Mouse (Mus musculus) skeletal muscle tissue, adult 2 months (tissue): ENCODE measurements around the gene Rps19.

Experiments
- DNase-seq: peaks from one replicate; pipeline ENCODE4 v3.0.0-alpha.2; 2012; ENCODE audit warnings: low read depth, low spot score

The Rps19 gene

DNA sequence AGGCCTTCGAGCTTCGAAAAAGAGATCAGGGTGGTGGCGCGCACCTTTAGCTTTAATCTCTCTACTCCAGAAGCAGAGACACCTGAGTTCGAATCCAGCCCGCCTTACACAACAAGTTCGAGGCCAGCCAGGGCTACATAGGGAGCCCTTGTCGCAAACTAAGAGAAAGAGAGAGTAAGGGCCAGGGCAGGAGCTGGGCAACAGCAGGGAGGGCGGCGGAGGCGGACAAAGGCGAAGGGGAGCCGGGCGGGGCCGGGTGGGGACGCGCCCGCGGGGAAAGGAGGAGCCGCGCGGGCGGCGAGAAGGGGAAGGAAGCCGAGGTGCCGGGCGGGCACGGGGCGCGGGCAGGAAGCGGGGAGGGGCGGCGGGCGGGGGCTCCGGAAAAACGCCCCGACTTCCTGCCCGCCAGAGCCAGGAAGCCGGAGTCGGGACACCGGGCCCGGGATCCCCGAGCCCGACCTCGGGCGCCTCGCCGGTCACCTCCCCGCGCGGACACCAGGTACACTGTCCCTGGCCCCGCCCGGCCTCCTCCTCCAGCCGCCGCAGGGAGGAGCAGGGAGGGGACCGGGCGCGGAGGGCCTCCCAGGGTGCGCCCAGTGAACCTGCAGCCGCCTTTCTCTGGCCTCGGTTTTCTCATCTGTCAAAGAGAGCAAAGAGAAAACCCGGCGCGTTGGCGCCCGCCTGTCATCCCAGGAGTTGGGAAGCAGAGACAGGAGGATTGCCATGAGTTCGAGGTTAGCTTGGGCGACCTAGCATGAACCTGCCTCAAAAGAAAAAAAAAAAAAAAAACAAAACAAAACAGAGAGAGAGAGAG, 18.7 kb downstream of the Rps19 start, which contains the start of gene Arhgef1:
TSS of gene Arhgef1 (plus strand) at position 283 of the 814 bp plus-strand sequence.
- no peak for DNase-seq

DNA sequence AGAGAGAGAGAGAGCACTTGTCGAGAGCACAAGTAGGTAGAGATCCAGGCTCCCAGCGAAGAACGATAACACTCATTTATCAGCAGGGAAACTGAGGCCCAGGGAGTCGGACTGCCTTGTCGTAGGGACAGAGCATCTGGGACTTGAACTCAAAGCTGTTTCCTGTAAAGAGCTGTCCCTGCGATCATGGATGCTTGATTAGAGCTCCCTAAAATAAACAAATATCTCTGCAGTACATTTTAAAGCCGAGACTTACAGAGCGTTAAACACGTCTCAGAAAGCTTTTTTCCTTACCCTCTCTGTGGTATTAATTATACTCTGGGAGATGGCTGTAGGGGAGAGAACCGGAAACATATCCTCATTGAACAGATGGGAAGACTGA, 19.3 kb downstream of the Rps19 start:
- DNase-seq = no peak

DNA sequence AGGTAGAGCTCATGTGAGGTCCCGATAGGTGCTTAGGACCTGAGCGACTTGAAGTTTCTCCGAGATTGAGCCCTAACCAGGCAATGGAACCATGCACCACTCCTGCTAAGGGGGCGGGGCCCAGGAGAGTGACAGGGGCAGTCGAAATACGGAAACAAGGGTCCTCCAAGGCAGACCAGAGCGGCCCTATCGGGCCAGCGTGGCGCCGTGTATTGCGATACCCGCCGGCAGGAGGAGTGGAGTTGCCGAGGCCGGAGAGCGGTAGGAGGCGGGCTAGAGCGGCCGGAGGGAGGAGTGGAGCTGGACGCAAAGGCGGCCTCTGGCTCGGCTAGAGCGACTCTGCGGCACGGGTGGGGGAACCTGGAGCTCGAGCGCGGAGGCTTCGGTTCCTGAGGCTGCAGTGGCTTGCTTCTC, 19.9 kb downstream of the Rps19 start:
- peak; percentile 95 for DNase-seq

DNA sequence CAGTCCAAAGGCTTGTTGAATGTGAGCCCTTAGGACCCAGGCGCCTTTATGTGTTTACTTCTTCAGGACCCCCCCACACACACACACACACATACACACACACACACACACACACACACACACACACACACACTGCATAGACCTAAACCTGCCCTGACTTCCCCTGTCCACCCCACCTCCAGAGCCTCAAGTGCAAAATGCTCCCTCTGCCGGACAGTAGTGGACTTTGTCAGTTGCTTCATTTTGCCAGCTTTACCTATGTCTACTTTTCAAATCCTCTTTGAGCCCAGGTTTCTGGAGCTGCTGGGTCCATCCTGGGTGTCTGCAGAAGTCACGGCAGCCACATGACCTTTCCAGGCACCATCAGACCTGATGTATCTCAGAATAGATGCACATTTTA, 20.8 kb downstream of the Rps19 start:
- no peak for DNase-seq

DNA sequence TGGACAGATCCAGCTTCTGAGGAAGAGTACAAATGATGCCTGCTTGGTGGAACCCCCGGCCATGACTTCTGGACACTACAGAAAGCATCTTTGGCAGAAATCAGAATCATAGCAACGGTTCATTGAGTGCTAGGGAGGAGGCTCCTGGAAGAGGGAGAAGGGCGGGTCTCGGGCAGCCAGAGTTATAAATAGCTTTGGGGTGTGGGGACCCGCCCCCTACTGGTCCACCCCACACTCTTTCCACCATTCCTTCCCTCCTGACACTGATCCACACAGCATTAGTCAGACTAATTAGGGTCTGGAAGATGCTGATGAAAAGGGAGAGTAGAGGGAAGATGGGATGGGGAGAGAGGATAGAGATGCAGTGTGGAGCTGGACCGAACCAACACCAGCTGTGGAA, 22.4 kb downstream of the Rps19 start:
- DNase-seq = no peak

DNA sequence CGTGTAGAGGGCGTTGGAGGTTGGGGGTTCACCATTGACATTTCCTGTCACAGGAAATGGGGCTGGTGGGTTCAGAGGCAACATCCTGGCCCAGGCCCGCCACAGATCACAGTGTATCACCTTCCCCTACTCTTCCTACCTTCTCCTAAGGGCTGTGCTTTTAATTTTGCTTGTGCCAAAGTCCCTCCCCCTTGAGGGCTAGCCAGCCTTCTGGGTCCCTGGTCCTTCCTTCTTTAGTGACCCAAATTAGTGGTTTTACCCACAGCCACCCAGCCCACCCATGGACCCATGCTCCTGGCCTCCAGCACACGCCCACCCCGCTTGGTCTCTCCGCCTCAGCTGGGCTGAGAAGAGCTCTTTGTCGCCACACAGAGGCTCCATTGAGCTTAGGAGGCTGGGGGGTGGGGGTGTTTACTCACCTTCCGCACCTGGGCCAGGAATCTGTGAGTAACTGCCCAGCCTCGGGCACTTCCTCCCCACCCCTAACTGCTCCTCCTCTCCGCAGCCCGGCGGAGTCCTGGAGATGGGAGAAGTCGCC, 23.1 kb downstream of the Rps19 start:
- no peak for DNase-seq

DNA sequence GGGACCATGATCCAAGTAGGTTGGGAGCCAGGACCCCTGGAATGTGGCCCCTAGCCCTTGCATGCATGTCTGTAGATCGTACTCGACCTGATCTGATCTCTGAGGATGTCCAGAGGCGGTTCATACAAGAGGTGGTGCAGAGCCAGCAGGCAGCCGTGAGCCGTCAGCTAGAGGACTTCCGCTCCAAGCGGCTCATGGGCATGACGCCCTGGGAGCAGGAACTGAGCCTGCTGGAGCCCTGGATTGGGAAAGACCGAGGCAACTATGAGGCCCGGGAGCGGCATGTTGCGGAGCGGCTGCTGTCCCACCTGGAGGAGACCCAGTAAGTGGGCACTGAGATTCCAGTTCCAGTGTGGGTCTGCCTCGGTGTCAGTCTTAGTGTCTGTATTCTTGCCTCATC, 28.3 kb downstream of the Rps19 start:
- DNase-seq = no peak

DNA sequence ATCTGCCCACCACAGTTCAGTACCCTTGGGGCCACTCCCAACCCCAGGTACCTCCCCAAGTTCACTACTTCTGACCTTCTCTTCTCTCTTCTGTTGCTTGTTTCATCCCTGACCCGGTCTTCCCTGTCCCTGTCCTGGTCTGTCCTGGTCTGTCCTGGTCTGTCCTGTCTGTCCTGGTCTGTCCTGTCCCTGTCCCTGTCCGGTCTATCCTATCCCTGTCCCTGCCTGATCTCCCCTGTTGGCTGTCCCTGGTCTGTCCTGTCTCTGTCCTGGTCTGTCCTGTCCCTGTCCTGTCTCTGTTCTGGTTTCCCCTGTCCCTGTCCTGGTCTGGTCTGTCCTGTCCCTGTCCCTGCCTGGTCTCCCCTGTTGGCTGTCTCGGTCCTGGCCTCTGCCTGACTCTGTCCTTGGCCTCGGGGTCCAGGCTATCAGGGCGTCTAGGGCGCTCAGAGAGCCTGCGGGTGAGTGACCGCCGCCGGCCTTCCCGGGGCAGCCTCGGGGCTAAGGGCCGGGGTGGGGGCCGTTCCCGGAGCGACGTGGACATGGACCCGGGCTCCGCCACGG, 34.7 kb downstream of the Rps19 start:
- DNase-seq = no peak

DNA sequence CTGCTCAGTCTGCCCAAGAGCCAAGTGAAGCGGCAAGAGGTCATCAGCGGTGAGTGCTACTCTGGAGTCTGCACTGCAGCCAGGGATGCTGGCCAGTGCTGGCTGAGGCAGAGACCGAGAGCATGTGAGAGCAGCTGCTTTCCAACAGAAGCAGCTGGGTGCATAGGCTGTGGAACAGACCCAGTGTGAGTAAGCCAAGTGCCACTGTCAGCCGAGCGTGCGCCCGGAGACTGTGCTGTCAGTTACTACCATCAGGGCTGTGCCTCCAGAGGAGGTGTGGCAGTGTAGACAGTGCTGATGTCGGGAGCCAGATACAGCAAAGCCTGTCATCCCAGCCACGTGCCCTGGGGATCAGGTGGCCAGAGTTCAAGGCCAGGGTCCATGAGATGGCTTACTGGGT, 35.6 kb downstream of the Rps19 start:
- DNase-seq = peak; percentile 87

DNA sequence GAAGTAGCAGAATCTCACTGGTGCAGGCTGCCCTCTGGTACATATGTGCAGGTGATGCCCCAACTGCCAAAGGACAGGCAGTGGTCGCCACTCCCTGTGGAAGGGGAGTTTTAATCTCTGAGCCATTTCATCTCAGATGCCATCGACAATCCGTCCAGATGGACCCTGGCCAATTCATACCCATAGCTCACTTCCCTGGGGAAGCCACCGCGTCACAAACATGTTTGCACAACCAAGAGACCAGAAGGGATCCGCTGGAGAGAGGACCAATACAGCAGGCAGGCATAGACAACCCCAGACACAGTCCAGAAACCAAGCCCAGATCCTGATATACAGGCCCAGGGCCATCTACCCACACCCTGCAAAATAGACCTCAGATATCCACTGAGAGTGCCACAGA, 46.3 kb downstream of the Rps19 start:
- DNase-seq = no peak

DNA sequence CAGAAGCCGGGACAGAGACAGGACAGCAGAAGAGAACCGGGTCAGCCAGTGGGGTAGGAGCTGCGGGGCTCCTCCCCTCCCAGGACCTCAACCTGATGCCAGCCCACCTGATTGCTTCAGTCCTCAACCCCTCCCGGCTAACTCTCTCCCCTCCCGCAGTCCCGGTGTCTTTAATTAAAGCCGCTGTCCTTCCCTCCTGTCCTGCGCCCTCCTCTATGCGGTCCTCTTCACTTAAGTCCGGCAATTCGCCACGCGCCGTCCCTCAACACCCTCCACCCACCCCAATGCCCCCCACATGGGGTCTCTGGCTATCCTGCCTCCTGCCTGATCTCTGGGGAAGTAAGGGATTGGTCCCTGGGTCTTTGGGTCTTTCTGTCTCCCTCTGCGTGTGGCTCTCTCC, 47.5 kb downstream of the Rps19 start:
- DNase-seq = no peak
